Mouse (Mus musculus) retina, adult 2 months (tissue): Measurements from ENCODE around the gene Amy2a1.
"Not testable (repeated sequence)": the region's sequence is repeated elsewhere in the genome, so short reads cannot be mapped to it uniquely, and the experiment has no call there.

ENCODE experiments used
- DNase-seq: peaks from one replicate; pipeline ENCODE4 v3.0.0-alpha.2; 2012; ENCODE audit warnings: low read depth, low spot score

Gene Amy2a1

GRCm38 (mm10) chr3:113532328-113532727, at the start of gene Amy2a1:
Gene Amy2a1 (minus strand): TSS chr3:113532428.
- DNase-seq = not testable (repeated sequence)

- no peak for DNase-seq
Measured at GRCm38 (mm10) chr3:113574578-113574977, 42.4 kb upstream of the Amy2a1 start.

DNA sequence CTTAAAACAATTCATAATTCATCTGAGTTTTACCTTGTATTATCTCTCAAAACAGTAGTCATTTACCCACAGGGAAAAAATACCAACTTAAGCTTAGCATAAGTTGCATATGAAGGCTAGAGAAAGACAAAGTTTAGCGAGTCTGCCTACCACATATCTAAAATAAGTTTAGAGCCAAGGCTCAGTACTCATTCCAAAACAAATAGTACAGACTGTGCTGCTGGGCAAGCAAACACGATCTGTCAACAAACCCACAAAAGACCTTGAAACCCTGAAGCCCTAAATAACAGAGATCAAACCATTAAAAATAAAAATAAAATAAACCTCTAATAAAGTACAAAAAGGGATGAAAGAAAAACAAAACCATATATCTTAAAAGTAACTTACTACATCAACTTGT, 41.9 kb upstream of the Amy2a1 start:
- no peak for DNase-seq

DNA sequence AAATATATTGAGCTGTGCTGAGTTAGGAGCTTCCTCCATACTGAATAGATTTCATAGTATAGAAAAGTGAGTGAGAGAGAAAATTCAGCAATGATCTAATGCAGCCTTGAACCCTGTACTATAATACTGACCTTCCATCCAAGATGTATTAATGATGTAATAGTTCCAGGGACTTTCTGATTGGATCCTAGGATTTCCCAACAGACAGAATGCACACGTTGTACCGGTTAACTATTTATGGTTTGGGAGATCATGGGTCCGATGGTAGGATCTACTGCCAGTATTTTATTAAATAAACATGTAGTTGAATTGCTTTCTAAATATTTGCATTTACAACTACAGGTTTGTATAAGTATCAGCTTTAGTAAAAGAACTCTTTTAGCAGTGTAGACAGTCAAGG, 39.9 kb upstream of the Amy2a1 start:
- no peak for DNase-seq

DNA sequence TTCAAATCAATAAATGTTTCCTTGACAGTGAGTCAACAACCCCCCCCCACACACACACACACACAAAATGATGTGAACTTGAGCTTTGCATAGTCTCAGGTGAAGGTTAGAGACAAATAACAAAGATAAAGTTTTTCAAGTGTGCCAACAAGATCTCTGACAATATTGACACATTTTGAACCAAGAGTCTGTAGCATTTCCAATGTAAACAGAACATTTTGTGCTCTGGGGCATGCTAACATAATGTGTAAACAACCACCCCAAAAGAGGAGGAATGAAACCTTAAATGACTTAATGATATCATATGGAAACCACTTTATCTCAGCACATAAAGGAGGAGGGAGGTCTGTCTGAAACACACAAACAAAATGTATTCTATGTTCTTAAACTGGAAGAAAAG, 7.5 kb upstream of the Amy2a1 start:
- no peak for DNase-seq
